Mouse (Mus musculus) cerebellum, postnatal 4 days (tissue): ENCODE measurements around the gene Zbtb26.

Source experiments
- DNase-seq, 2 experiments: peaks; one replicate each; pipeline ENCODE4 v3.0.0; 2022; ENCODE audit warnings: low spot score in 2 of 2, mixed read lengths in 1 of 2

The Zbtb26 gene

GRCm38 (mm10) chr2:37442611-37443591, at the start of gene Zbtb26, which contains the start of the genes Zbtb6 and Rabgap1:
Gene Zbtb26 (minus strand): TSS chr2:37443135.
Gene Zbtb6 (minus strand): TSS chr2:37443171.
Gene Rabgap1 (plus strand): TSS chr2:37443279.
- DNase-seq = peak; percentile 92 to 94

GRCm38 (mm10) chr2:37488956-37489355, 46.0 kb upstream of the Zbtb26 start:
- no peak for DNase-seq

GRCm38 (mm10) chr2:37486408-37486807, 43.5 kb upstream of the Zbtb26 start:
- no peak for DNase-seq

GRCm38 (mm10) chr2:37485370-37485769, 42.4 kb upstream of the Zbtb26 start:
- DNase-seq = peak in 1 of 2 experiments; percentile 18

- no peak for DNase-seq
Observed at GRCm38 (mm10) chr2:37484165-37484564, 41.2 kb upstream of the Zbtb26 start.

- DNase-seq = no peak
Observed at GRCm38 (mm10) chr2:37480039-37480438, 37.1 kb upstream of the Zbtb26 start.

- no peak for DNase-seq
Observed at GRCm38 (mm10) chr2:37479559-37479958, 36.6 kb upstream of the Zbtb26 start.

- no peak for DNase-seq
Observed at GRCm38 (mm10) chr2:37466266-37466665, 23.3 kb upstream of the Zbtb26 start.

GRCm38 (mm10) chr2:37460707-37461106, 17.8 kb upstream of the Zbtb26 start:
- DNase-seq = no peak

GRCm38 (mm10) chr2:37452376-37452760, 9.4 kb upstream of the Zbtb26 start:
- no peak for DNase-seq

- peak; percentile 86 to 91 for DNase-seq
Observed at GRCm38 (mm10) chr2:37451667-37452375, 8.9 kb upstream of the Zbtb26 start.

- DNase-seq = no peak
Observed at GRCm38 (mm10) chr2:37431609-37432008, 11.3 kb downstream of the Zbtb26 start.

GRCm38 (mm10) chr2:37430593-37431464, 12.1 kb downstream of the Zbtb26 start:
- DNase-seq = peak; percentile 67 to 76

GRCm38 (mm10) chr2:37423671-37424070, 19.3 kb downstream of the Zbtb26 start:
- DNase-seq = no peak

- DNase-seq = peak; percentile 85 to 92
Observed at GRCm38 (mm10) chr2:37422306-37423304, 20.3 kb downstream of the Zbtb26 start, which contains the start of gene Rc3h2. Gene Rc3h2 (minus strand): TSS chr2:37422903.

GRCm38 (mm10) chr2:37421903-37422302, 21.0 kb downstream of the Zbtb26 start:
- DNase-seq = no peak

GRCm38 (mm10) chr2:37395539-37395938, 47.4 kb downstream of the Zbtb26 start:
- no peak for DNase-seq

- no peak for DNase-seq
Observed at GRCm38 (mm10) chr2:37382921-37383320, 60.0 kb downstream of the Zbtb26 start.
